Mouse (Mus musculus): ENCODE measurements at regions not wholly inside any gene's neighbourhood (a gene's known extent, or its start where the extent isn't known, plus 50 kb on each side); places are given as distances from the start of the nearest gene placed in this dataset.

- TF ChIP-seq CTCF (IDR thresholded peaks at IDR 0.05; ENCODE audit: control insufficient read depth, insufficient read depth, insufficient read length) (no peak), USF1 (IDR thresholded peaks at IDR 0.05; ENCODE audit: low read depth) (no peak)
Observed at GRCm38 (mm10) chr10:98702470-98703215, 211.6 kb upstream of the Atp2b1 start.

Data from C2C12 (cell line).